Mouse (Mus musculus): ENCODE data around the gene Gper1. TPM values are rescaled to one million over a fixed set of nuclear protein-coding genes. Genes with fewer than 3 reads are reported as not detected.
A peak's percentile ranks its signal among the peaks of the same experiment; 100 is the strongest.

Gper1 gene
- 7.4 and 7.6 TPM in 2 replicates for polyA plus RNA-seq (2015; fragmentation: Nextera tagmentation; extraction: Ambion mirVana)

DNA sequence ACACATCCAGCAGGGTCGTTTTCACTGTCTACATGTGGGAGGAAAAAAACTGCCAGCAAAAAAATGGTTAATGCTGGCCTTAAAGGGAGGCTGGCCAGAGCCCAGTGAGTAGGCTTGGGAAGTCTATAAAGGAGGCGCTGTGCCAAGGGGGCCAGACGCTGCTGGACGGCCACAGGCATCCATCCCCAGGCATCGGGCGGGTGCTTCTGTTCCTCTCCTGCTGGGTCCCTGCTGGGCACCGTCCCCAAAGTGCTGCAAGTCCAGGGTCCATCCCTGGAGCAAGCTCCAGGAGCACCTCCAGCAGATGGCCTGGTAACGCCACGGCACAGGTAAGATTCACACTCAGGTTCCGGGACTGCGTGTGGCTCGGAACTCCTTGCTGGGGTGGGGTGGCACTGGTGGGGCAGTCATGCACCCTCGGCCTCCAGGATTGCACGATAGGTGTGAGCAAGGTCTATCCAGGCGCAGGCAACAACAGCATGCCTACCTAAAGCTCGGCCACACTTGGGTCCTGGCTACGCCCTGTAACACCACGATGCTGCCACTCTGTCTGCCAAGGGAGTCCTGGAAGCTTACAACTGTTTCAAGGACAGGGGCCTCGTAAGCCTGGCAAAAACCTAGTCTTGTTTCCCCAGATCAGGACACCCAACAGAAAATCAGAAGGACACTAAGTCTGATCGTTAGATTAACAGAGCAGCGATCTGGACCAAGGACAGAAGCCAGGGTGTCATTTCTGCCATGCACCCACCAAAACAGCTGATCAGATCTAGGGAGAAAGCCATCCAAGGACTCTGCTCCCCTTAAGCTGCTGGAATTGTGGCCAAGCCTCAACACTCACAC lies at the start of gene Gper1:
Gene Gper1, plus strand, starts transcription at position 126 of the 840 bp plus-strand sequence.
- ATAC-seq (ENCODE audit: low read depth): peak; percentile 77
- Histone ChIP-seq H3K4me3 (ENCODE audit: low read length) (peak within 1 kb of the TSS; percentile 45), H3K27ac (ENCODE audit: low read length) (peak within 1 kb of the TSS; percentile 47; the same call in 1 of the 2 replicates), H3K9me3 (ENCODE audit: control insufficient read depth, low read length) (no peaks in the 10 kb centered on the region), H3K9ac (ENCODE audit: low read length) (peak within 1 kb of the TSS; percentile 63), H3K36me3 (ENCODE audit: control insufficient read depth, insufficient read depth, low read length) (no peaks in the 10 kb centered on the region; the same call in 1 of the 2 replicates), H3K4me2 (ENCODE audit: low read depth, low read length) (peak within 1 kb of the TSS; percentile 57), H3K4me1 (replicated peaks; ENCODE audit: control insufficient read depth, insufficient read depth, low read length) (peaks cover 23% of the 10 kb centered on the region), H3K27me3 (ENCODE audit: control insufficient read depth, insufficient read depth, low read depth, low read length) (no peaks in the 10 kb centered on the region)
- 35% methylated on average over 21 of the region's 21 CpGs for WGBS

GRCm38 (mm10) chr5:139373889-139374444 lies 49.0 kb upstream of the Gper1 start:
- ATAC-seq (ENCODE audit: low read depth): no peak
- 66% methylated on average over 6 of the region's 6 CpGs for WGBS
- Histone ChIP-seq H3K4me2 (ENCODE audit: low read depth, low read length) (no peak overlapping the region), H3K4me3 (ENCODE audit: low read length) (no peak overlapping the region), H3K27ac (ENCODE audit: low read length) (no peak overlapping the region), H3K4me1 (replicated peaks; ENCODE audit: control insufficient read depth, insufficient read depth, low read length) (peaks cover 43% of the 10 kb centered on the region), H3K27me3 (ENCODE audit: control insufficient read depth, insufficient read depth, low read depth, low read length) (no peaks in the 10 kb centered on the region), H3K9ac (ENCODE audit: low read length) (no peak overlapping the region), H3K36me3 (ENCODE audit: control insufficient read depth, insufficient read depth, low read length) (no peaks in the 10 kb centered on the region), H3K9me3 (ENCODE audit: control insufficient read depth, low read length) (no peaks in the 10 kb centered on the region)

GRCm38 (mm10) chr5:139374841-139375240 lies 48.1 kb upstream of the Gper1 start:
- ATAC-seq (ENCODE audit: low read depth): no peak
- Histone ChIP-seq H3K36me3 (ENCODE audit: control insufficient read depth, insufficient read depth, low read length) (no peaks in the 10 kb centered on the region), H3K27ac (ENCODE audit: low read length) (no peak overlapping the region), H3K9me3 (ENCODE audit: control insufficient read depth, low read length) (no peaks in the 10 kb centered on the region), H3K9ac (ENCODE audit: low read length) (no peak overlapping the region), H3K27me3 (ENCODE audit: control insufficient read depth, insufficient read depth, low read depth, low read length) (no peaks in the 10 kb centered on the region), H3K4me3 (ENCODE audit: low read length) (no peak overlapping the region), H3K4me2 (ENCODE audit: low read depth, low read length) (no peak overlapping the region), H3K4me1 (replicated peaks; ENCODE audit: control insufficient read depth, insufficient read depth, low read length) (peaks cover 52% of the 10 kb centered on the region)
- 81% methylated on average over 2 of the region's 2 CpGs for WGBS

- ATAC-seq (ENCODE audit: low read depth): peak; percentile 39
- no peaks in the 10 kb centered on the region for H3K36me3 ChIP-seq (ENCODE audit: control insufficient read depth, insufficient read depth, low read length)
- no peaks in the 10 kb centered on the region for H3K27me3 ChIP-seq (ENCODE audit: control insufficient read depth, insufficient read depth, low read depth, low read length)
- peaks cover 59% of the 10 kb centered on the region for H3K4me1 ChIP-seq (replicated peaks; ENCODE audit: control insufficient read depth, insufficient read depth, low read length)
- peak within 1 kb of the TSS; percentile 89 for H3K4me2 ChIP-seq (ENCODE audit: low read depth, low read length)
- H3K4me3 ChIP-seq (ENCODE audit: low read length): no peak within 1 kb of the TSS; the same call in 1 of the 2 replicates
- peak within 1 kb of the TSS; percentile 99 for H3K27ac ChIP-seq (ENCODE audit: low read length)
- H3K9me3 ChIP-seq (ENCODE audit: control insufficient read depth, low read length): no peaks in the 10 kb centered on the region
- peak within 1 kb of the TSS; percentile 64 for H3K9ac ChIP-seq (ENCODE audit: low read length)
- WGBS: 21% methylated on average over 18 of the region's 18 CpGs
These were observed 45.3 kb upstream of the Gper1 start, which contains the start of gene Gpr146 for GRCm38 (mm10) chr5:139377468-139378270. Gene Gpr146, plus strand, starts transcription at chr5:139377697.

- H3K9me3 ChIP-seq (ENCODE audit: control insufficient read depth, low read length): no peaks in the 10 kb centered on the region
- H3K4me1 ChIP-seq (replicated peaks; ENCODE audit: control insufficient read depth, insufficient read depth, low read length): peaks cover 61% of the 10 kb centered on the region
- peak overlapping the region; percentile 99 for H3K27ac ChIP-seq (ENCODE audit: low read length)
- WGBS: 67% methylated on average over 7 of the region's 7 CpGs
- ATAC-seq (ENCODE audit: low read depth): no peak
- no peaks in the 10 kb centered on the region for H3K36me3 ChIP-seq (ENCODE audit: control insufficient read depth, insufficient read depth, low read length)
- H3K4me3 ChIP-seq (ENCODE audit: low read length): no peak overlapping the region
- H3K27me3 ChIP-seq (ENCODE audit: control insufficient read depth, insufficient read depth, low read depth, low read length): no peaks in the 10 kb centered on the region
- H3K4me2 ChIP-seq (ENCODE audit: low read depth, low read length): no peak overlapping the region
- 0 out of 2 replicates have a peak overlapping the region, but pooled peaks have one; percentile 48 for H3K9ac ChIP-seq (ENCODE audit: low read length)
These were observed 44.7 kb upstream of the Gper1 start for GRCm38 (mm10) chr5:139378271-139378556.

- Histone ChIP-seq H3K4me3 (ENCODE audit: low read length) (peak overlapping the region; percentile 14; the same call in 1 of the 2 replicates), H3K9me3 (ENCODE audit: control insufficient read depth, low read length) (no peaks in the 10 kb centered on the region), H3K27ac (ENCODE audit: low read length) (peak overlapping the region; percentile 99), H3K4me2 (ENCODE audit: low read depth, low read length) (peak overlapping the region; percentile 89), H3K36me3 (ENCODE audit: control insufficient read depth, insufficient read depth, low read length) (no peaks in the 10 kb centered on the region), H3K9ac (ENCODE audit: low read length) (peak overlapping the region; percentile 64), H3K27me3 (ENCODE audit: control insufficient read depth, insufficient read depth, low read depth, low read length) (no peaks in the 10 kb centered on the region), H3K4me1 (replicated peaks; ENCODE audit: control insufficient read depth, insufficient read depth, low read length) (peaks cover 61% of the 10 kb centered on the region)
- 9% methylated on average over 21 of the region's 21 CpGs for WGBS
- peak; percentile 72 for ATAC-seq (ENCODE audit: low read depth)
These were observed 43.8 kb upstream of the Gper1 start for GRCm38 (mm10) chr5:139378986-139379629.

DNA sequence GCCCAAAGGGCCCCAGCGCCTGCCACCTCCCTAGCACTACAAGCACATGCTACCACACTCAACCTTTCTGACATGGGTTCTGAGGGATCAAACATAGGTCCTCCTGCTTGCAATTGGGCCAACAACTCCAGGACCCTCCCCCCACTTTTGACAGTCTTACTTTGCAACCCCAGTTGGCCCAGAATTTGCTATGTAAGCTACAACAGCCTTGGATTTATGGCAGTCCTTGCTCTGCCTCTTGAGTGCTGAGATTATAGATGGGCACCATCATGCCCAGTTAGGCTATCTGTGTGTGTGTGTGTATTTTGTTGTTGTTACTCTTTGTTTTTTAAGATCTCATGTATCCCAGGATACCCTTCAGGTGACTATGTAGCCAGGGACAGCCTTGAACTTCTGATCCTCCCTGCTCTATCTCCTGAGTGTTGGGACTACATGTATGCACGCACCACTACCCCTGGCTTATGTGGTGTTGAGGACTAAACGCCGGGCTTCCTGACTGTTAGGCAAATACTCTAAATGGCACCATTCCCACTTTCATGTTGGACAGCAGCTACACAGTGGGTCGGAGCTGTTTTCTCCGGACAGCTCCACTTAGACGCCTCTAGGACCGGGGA lies 43.1 kb upstream of the Gper1 start:
- H3K9me3 ChIP-seq (ENCODE audit: control insufficient read depth, low read length): no peaks in the 10 kb centered on the region
- WGBS: 15% methylated on average over 8 of the region's 8 CpGs
- peak overlapping the region; percentile 89 for H3K4me2 ChIP-seq (ENCODE audit: low read depth, low read length)
- peak overlapping the region; percentile 64 for H3K9ac ChIP-seq (ENCODE audit: low read length)
- H3K4me1 ChIP-seq (replicated peaks; ENCODE audit: control insufficient read depth, insufficient read depth, low read length): peaks cover 62% of the 10 kb centered on the region
- no peaks in the 10 kb centered on the region for H3K36me3 ChIP-seq (ENCODE audit: control insufficient read depth, insufficient read depth, low read length)
- H3K27ac ChIP-seq (ENCODE audit: low read length): peak overlapping the region; percentile 99
- H3K4me3 ChIP-seq (ENCODE audit: low read length): peak overlapping the region; percentile 69
- ATAC-seq (ENCODE audit: low read depth): no peak
- H3K27me3 ChIP-seq (ENCODE audit: control insufficient read depth, insufficient read depth, low read depth, low read length): no peaks in the 10 kb centered on the region

DNA sequence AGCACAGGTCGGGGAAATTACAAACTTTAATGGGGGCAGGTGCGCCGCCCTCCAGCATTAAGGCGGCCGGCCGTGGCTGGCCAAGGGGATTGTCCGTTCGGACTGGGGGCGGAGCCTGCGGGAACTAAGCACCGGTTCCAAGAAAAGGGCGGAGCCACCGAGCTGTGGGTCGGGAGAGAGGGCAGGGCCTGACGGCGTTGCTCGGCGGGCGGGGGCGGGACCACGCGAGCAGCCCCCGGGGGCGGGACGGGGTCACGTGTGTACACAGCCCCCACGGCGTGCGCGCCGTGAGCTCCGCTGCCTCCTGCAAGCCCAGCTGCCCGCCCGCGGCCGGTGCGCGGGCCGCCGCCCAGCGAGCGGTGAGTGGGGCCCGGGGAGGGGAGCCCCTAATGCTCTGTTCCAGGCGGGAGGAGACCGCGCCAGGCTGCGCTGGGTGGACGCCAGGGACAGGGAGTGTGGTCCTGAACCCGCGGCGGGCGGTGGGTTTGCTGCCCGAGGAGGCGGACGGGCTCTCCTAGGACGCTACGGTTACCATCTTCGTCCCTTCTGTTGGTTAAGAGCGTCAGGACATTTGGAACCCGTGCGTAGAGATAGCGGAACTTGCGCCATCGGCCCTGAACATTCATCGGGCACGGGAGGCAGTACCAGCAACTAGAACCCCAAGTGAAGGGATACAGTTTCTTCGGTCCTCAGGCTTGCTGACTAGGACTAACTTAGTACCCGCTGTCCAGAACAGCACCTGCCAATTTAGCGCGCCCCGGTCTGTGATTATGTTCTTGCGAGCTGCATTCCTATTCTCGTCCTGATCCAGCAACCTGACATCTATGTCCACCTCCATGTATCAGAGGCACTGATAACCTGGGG lies 42.3 kb upstream of the Gper1 start:
- H3K9ac ChIP-seq (ENCODE audit: low read length): peak overlapping the region; percentile 81
- H3K27ac ChIP-seq (ENCODE audit: low read length): peak overlapping the region; percentile 99
- H3K36me3 ChIP-seq (ENCODE audit: control insufficient read depth, insufficient read depth, low read length): no peaks in the 10 kb centered on the region
- peak overlapping the region; percentile 89 for H3K4me2 ChIP-seq (ENCODE audit: low read depth, low read length)
- H3K4me1 ChIP-seq (replicated peaks; ENCODE audit: control insufficient read depth, insufficient read depth, low read length): peaks cover 62% of the 10 kb centered on the region
- under 1% methylated on average over 61 of the region's 73 CpGs for WGBS
- H3K4me3 ChIP-seq (ENCODE audit: low read length): peak overlapping the region; percentile 69
- peak; percentile 82 for ATAC-seq (ENCODE audit: low read depth)
- no peaks in the 10 kb centered on the region for H3K9me3 ChIP-seq (ENCODE audit: control insufficient read depth, low read length)
- H3K27me3 ChIP-seq (ENCODE audit: control insufficient read depth, insufficient read depth, low read depth, low read length): no peaks in the 10 kb centered on the region

All from lung, embryonic 16.5 days (tissue).